Mouse (Mus musculus) natural killer cell, adult 2 months (primary cell): Measurements from ENCODE around the gene Chkb.

ENCODE experiments used
- DNase-seq, 2 experiments: peaks; one replicate each; pipeline ENCODE4 v3.0.0; 2022; ENCODE audit warnings: low spot score in 2 of 2

The Chkb gene

DNA sequence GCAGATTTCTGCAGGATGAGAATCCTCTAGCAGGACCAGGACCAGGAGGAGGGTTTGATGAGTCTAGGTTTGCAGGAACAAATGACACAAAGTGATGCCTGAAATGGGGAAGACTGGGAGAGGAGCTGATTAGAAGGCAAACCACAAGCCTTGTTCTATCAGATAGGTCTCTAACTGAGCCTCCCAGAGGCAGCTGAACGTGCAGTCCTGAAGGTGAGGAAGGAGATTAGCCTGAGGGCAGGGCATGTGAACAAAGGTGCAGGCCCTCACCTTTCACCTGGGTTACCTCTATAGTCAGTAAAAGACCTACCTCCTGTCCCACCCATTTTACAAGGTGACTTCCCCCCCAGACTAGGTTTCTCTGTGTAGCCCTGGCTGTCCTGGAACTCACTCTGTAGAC is 30.0 kb downstream of the Chkb start:
- DNase-seq: no peak

- no peak for DNase-seq
These were observed 31.6 kb downstream of the Chkb start for GRCm38 (mm10) chr15:89398146-89398545.

GRCm38 (mm10) chr15:89396883-89397282 is 32.8 kb downstream of the Chkb start:
- DNase-seq: no peak

- DNase-seq: no peak
These were observed 39.6 kb downstream of the Chkb start for GRCm38 (mm10) chr15:89390081-89390480.

- no peak for DNase-seq
These were observed 42.6 kb downstream of the Chkb start for GRCm38 (mm10) chr15:89387127-89387526.

DNA sequence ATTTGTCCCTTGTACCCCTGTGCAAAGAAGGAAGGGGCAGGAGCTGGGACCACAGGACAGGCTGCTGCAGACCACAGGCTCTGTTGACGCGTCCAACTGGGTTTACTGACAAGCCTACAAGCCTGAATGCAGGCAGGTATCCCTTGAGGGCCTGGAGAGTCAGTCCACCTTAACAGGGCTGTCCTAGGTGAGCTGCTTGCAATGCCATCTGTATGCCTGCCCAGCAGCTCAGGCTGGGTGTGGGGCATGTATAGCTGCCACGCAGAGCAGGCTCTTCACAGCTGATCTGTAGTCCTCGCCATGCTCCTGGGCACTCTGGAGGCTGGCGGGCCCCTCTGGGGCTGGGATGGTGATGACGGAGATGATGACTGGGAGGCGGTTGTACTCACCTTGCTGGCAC is 45.1 kb downstream of the Chkb start, which contains the start of gene Klhdc7b:
Gene Klhdc7b, plus strand, starts transcription at position 301 of the 400 bp plus-strand sequence.
- no peak for DNase-seq

DNA sequence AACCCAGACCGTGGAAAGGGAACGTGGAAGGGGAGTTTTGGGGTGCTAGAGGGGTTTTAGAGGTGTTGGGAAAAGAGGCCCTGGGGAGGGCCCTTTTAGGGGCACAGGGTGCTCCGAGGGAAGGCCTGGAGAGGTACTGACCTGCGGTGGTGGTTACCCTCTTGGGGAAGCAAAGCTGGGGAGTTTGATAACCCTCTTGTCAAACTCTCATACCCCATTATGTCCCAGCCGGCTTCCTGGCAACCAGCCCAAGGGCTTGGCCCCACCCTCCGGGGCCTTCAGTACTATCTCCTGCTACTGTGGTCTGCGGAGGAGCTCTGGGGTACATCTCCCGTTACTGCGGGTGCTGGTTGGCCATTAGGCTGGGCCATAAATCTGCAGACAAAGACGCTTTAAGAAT is 50.3 kb downstream of the Chkb start:
- no peak for DNase-seq

DNA sequence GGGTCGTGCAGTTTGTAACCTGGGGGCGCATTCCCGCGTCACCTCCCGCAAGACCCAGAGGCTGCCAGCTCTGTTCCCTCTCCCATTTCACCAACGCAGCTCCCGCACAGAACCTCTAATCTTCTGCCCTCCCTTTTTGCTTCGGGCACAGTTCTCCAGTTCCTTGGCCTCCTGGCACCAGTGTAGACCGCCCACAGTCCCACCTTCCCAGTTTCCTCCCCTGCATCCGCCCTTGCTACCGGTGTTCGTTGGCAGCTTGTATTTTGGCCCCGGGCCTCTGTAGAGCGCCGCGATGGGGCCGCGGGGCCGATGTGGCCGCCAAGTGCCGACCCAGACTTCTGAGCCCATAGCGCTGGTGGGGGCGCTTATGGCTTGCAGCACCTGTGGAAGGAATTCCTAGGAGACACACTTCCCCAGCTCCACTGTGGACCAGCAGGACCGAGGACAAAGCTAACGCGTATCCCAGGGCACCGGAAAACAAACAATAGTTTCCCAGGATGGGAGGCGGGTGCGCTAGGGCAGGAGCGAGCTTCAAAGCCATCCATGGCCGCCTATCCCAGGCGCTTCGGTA is 50.8 kb downstream of the Chkb start, which contains the start of gene Odf3b:
Gene Odf3b, minus strand, starts transcription at position 452 of the 571 bp plus-strand sequence.
- DNase-seq: no peak

GRCm38 (mm10) chr15:89377938-89378828 is 51.5 kb downstream of the Chkb start:
- DNase-seq: no peak

- DNase-seq: no peak
These were observed 52.3 kb downstream of the Chkb start for GRCm38 (mm10) chr15:89377362-89377761.

GRCm38 (mm10) chr15:89376957-89377356 is 52.8 kb downstream of the Chkb start, which contains the start of gene Tymp:
Gene Tymp, minus strand, starts transcription at chr15:89377039.
- DNase-seq: no peak
